Mouse (Mus musculus) stomach, postnatal 0 days (tissue): ENCODE measurements around the gene Vmn1r55. TPM values are rescaled to one million over a fixed set of nuclear protein-coding genes. Genes with fewer than 3 reads are reported as not detected.
"Not testable (repeated sequence)": the region's sequence is repeated elsewhere in the genome, so short reads cannot be mapped to it uniquely, and the experiment has no call there.

ENCODE experiments used
- ATAC-seq: fragments of 200-750 bp; cut with Nextera tagmentation; 2 replicates; pipeline ENCODE4 v1.8.0; 2017; ENCODE audit not compliant: low FRiP score, low TSS enrichment
- DNase-seq: peaks from one replicate; pipeline ENCODE4 v3.0.0-alpha.2; 2016; ENCODE audit warnings: low spot score
- H3K27ac ChIP-seq: fragments of 300-500 bp; sonication (generic); replicated peaks from 2 replicates; pipeline ENCODE4 v1.5.1; 2014; ENCODE audit warnings: mild to moderate bottlenecking, control low read depth
- H3K27me3 ChIP-seq: fragments of 300-500 bp; sonication (generic); 2 replicates; pipeline ENCODE4 v1.6.1; 2014; ENCODE audit warnings: low read length; ENCODE audit not compliant: control insufficient read depth, insufficient read depth
- H3K36me3 ChIP-seq: fragments of 300-500 bp; sonication (generic); 2 replicates; pipeline ENCODE4 v1.6.1; 2014; ENCODE audit warnings: low read length, mixed read lengths; ENCODE audit not compliant: control insufficient read depth, insufficient read depth
- H3K4me1 ChIP-seq: fragments of 300-500 bp; sonication (generic); replicated peaks from 2 replicates; pipeline ENCODE4 v1.6.1; 2014; ENCODE audit warnings: antibody characterized with exemption; ENCODE audit not compliant: control insufficient read depth, insufficient read depth
- H3K4me2 ChIP-seq: fragments of 300-500 bp; sonication (generic); replicated peaks from 2 replicates; pipeline ENCODE4 v1.6.1; 2014; ENCODE audit warnings: low read depth, mild to moderate bottlenecking, control low read depth, moderate library complexity
- H3K4me3 ChIP-seq: fragments of 300-500 bp; sonication (generic); 2 replicates; pipeline ENCODE4 v1.5.1; 2014; ENCODE audit warnings: low read depth, low read length, control low read depth
- H3K9ac ChIP-seq: fragments of 300-500 bp; sonication (generic); 2 replicates; pipeline ENCODE4 v1.6.1; 2014; ENCODE audit warnings: mild to moderate bottlenecking, low read length, control low read depth, mixed read lengths
- H3K9me3 ChIP-seq: fragments of 300-500 bp; sonication (generic); 2 replicates; pipeline ENCODE4 v1.6.1; 2016; ENCODE audit warnings: low read length; ENCODE audit not compliant: control insufficient read depth
- CTCF ChIP-seq: IDR thresholded peaks from 2 replicates; pipeline ENCODE4 v1.5.1; 2016; ENCODE audit warnings: antibody characterized with exemption, low read depth, mild to moderate bottlenecking, moderate library complexity
- EP300 ChIP-seq: optimal IDR thresholded peaks from 2 replicates; pipeline ENCODE3; 2016; ENCODE audit warnings: antibody characterized with exemption
- WGBS: fragments of 180-500 bp; shearing (Covaris S2); extraction: QIAGEN DNeasy Blood & Tissue Kit; methylation state at CpG from one replicate; pipeline ENCODE4 v1.1.7; 2014; 5-methylcytosine and 5-hydroxymethylcytosine counted together
- microRNA-seq: library from miRNA; unstranded; fragments of <30 nt; microRNA quantifications from one replicate; pipeline ENCODE4, GENCODE M21; 2016
- polyA plus RNA-seq: library from polyadenylated mRNA; unstranded; fragments of >200 nt; fragmentation: Nextera tagmentation; extraction: Ambion mirVana; gene quantifications from 2 replicates; pipeline ENCODE4 v1.2.1, GENCODE M21; 2015

The Vmn1r55 gene
- polyA plus RNA-seq, 1 experiment from 2014 or later: not detected

GRCm38 (mm10) chr7:5080010-5080751 lies 69.3 kb downstream of the Vmn1r55 start, which contains the start of gene Epn1:
Gene Epn1, plus strand, starts transcription at chr7:5080235.
- no peaks in the 10 kb centered on the region for H3K27me3 ChIP-seq
- TF ChIP-seq CTCF (no peak), EP300 (no peak)
- 0 out of 2 replicates have a peak, but pooled peaks cover 2% of the 10 kb centered on the region for H3K4me1 ChIP-seq
- peaks cover 16% of the 10 kb centered on the region for H3K36me3 ChIP-seq
- peak within 1 kb of the TSS; percentile 85 for H3K4me2 ChIP-seq
- ATAC-seq (peak; percentile 97), DNase-seq (peak; percentile 98)
- H3K4me3 ChIP-seq: peak within 1 kb of the TSS; percentile 99
- H3K9ac ChIP-seq: peak within 1 kb of the TSS; percentile 99
- H3K9me3 ChIP-seq: no peaks in the 10 kb centered on the region
- peak within 1 kb of the TSS; percentile 98 for H3K27ac ChIP-seq
- WGBS: under 1% methylated on average over 77 of the region's 81 CpGs

GRCm38 (mm10) chr7:5079365-5080009 lies 70.0 kb downstream of the Vmn1r55 start:
- not testable (repeated sequence) for H3K4me1 ChIP-seq, ATAC-seq, H3K9me3 ChIP-seq, H3K27me3 ChIP-seq, DNase-seq
- H3K36me3 ChIP-seq: peaks cover 20% of the 10 kb centered on the region
- peak overlapping the region; percentile 98 for H3K27ac ChIP-seq
- peak overlapping the region; percentile 85 for H3K4me2 ChIP-seq
- WGBS: 33% methylated on average over 9 of the region's 13 CpGs
- peak overlapping the region; percentile 99 for H3K9ac ChIP-seq
- H3K4me3 ChIP-seq: peak overlapping the region; percentile 99

Small RNAs within 50 kb of the gene (microRNA-seq; reads per million reads assigned to microRNA genes)
- gene Gm26217: not detected

Other genes with a start within 250 kb of the Vmn1r55 start
- gene Gm36210, start 243.2 kb downstream of the Vmn1r55 start, polyA plus RNA-seq: not detected in 2 replicates
- gene Zfp628, start 234.5 kb downstream of the Vmn1r55 start, polyA plus RNA-seq: 1.8 and 1.9 TPM in 2 replicates
- 2.3 and 2.5 TPM in 2 replicates for gene Nat14, start 227.6 kb downstream of the Vmn1r55 start, polyA plus RNA-seq
- 1.3 and 1.9 TPM in 2 replicates for gene Ssc5d, start 223.9 kb downstream of the Vmn1r55 start, polyA plus RNA-seq
- 0.15 TPM in 1 of 2 replicates, not detected in the other for gene Sbk2, start 185.3 kb downstream of the Vmn1r55 start, polyA plus RNA-seq
- gene Sbk3, start 178.5 kb downstream of the Vmn1r55 start, polyA plus RNA-seq: 0.04 TPM in 1 of 2 replicates, not detected in the other
- gene Zfp579, start 153.5 kb downstream of the Vmn1r55 start, polyA plus RNA-seq: 10.9 and 15.0 TPM in 2 replicates
- 14.0 and 16.3 TPM in 2 replicates for gene Zfp524, start 135.3 kb downstream of the Vmn1r55 start, polyA plus RNA-seq
- gene Fiz1, start 135.0 kb downstream of the Vmn1r55 start, polyA plus RNA-seq: 14.9 and 17.8 TPM in 2 replicates
- gene Gm44973, start 134.2 kb downstream of the Vmn1r55 start, polyA plus RNA-seq: 3.3 and 3.7 TPM in 2 replicates
- gene Zfp865, start 129.3 kb downstream of the Vmn1r55 start, polyA plus RNA-seq: 2.2 and 2.3 TPM in 2 replicates
- 13.6 and 14.6 TPM in 2 replicates for gene Ccdc106, start 129.1 kb downstream of the Vmn1r55 start, polyA plus RNA-seq
- gene 4632433K11Rik, start 115.6 kb downstream of the Vmn1r55 start, polyA plus RNA-seq: not detected in 2 replicates
- 4.1 and 4.3 TPM in 2 replicates for gene Zfp784, start 111.2 kb downstream of the Vmn1r55 start, polyA plus RNA-seq
- gene Zfp580, start 98.1 kb downstream of the Vmn1r55 start, polyA plus RNA-seq: 21.0 and 21.6 TPM in 2 replicates
- 49.2 and 50.1 TPM in 2 replicates for gene U2af2, start 87.5 kb downstream of the Vmn1r55 start, polyA plus RNA-seq
- 41.0 and 44.5 TPM in 2 replicates for gene Epn1, start 69.4 kb downstream of the Vmn1r55 start, polyA plus RNA-seq
- not detected in 2 replicates for gene Rfpl4, start 32.7 kb downstream of the Vmn1r55 start, polyA plus RNA-seq
- 0.35 and 0.50 TPM in 2 replicates for gene Rasl2-9, start 23.7 kb downstream of the Vmn1r55 start, polyA plus RNA-seq
- gene Vmn1r56, start 47.1 kb upstream of the Vmn1r55 start, polyA plus RNA-seq: not detected in 2 replicates
- not detected in 2 replicates for gene Vmn1r57, start 68.8 kb upstream of the Vmn1r55 start, polyA plus RNA-seq
- gene Gm5065, start 200.9 kb upstream of the Vmn1r55 start, polyA plus RNA-seq: not detected in 2 replicates
- 0.04 TPM in 1 of 2 replicates, not detected in the other for gene Nlrp2, start 201.4 kb upstream of the Vmn1r55 start, polyA plus RNA-seq